Mouse (Mus musculus) bone marrow, adult 2 months (tissue): ENCODE results near the gene Kars. TPM values are rescaled to one million over a fixed set of nuclear protein-coding genes. Genes with fewer than 3 reads are reported as not detected.

ENCODE experiments used
- H3K27ac ChIP-seq: fragments of 200-500 bp; 2 replicates; pipeline ENCODE4 v1.5.1; 2012; ENCODE audit warnings: low read depth, mild to moderate bottlenecking, control low read depth, inconsistent platforms, low read length; ENCODE audit not compliant: control insufficient read depth, poor library complexity, insufficient read depth
- H3K4me1 ChIP-seq: fragments of 200-500 bp; 2 replicates; pipeline ENCODE4 v1.6.1; 2011; ENCODE audit warnings: low read length; ENCODE audit not compliant: control insufficient read depth, insufficient read depth
- H3K4me3 ChIP-seq: fragments of 200-500 bp; replicated peaks from 2 replicates; pipeline ENCODE3; 2011; ENCODE audit warnings: mild to moderate bottlenecking, low read depth, low read length, control low read depth; ENCODE audit not compliant: control insufficient read depth
- CTCF ChIP-seq: fragments of 200-500 bp; IDR thresholded peaks from 2 replicates; pipeline ENCODE4 v1.5.1; 2011; ENCODE audit warnings: low read length, control low read depth; ENCODE audit not compliant: control insufficient read depth, insufficient read depth
- POLR2A ChIP-seq: fragments of 200-500 bp; IDR thresholded peaks from 2 replicates; pipeline ENCODE4 v1.6.1; 2011; ENCODE audit warnings: low read depth, mild to moderate bottlenecking, control low read depth, low read length, borderline replicate concordance; ENCODE audit not compliant: control insufficient read depth
- WGBS: fragments of 180-500 bp; shearing (Covaris S2); methylation state at CpG from one replicate; pipeline ENCODE4 v1.1.7; 2018; 5-methylcytosine and 5-hydroxymethylcytosine counted together
- polyA plus RNA-seq: library from polyadenylated mRNA; stranded (reverse); fragments of >200 nt; gene quantifications from 2 replicates; pipeline ENCODE4 v1.2.4, GENCODE M21; 2011; ENCODE audit warnings: low replicate concordance; ENCODE audit not compliant: missing spikeins, insufficient read depth, insufficient read length

Gene Kars
- polyA plus RNA-seq = 33.7 and 50.7 TPM in 2 replicates

DNA sequence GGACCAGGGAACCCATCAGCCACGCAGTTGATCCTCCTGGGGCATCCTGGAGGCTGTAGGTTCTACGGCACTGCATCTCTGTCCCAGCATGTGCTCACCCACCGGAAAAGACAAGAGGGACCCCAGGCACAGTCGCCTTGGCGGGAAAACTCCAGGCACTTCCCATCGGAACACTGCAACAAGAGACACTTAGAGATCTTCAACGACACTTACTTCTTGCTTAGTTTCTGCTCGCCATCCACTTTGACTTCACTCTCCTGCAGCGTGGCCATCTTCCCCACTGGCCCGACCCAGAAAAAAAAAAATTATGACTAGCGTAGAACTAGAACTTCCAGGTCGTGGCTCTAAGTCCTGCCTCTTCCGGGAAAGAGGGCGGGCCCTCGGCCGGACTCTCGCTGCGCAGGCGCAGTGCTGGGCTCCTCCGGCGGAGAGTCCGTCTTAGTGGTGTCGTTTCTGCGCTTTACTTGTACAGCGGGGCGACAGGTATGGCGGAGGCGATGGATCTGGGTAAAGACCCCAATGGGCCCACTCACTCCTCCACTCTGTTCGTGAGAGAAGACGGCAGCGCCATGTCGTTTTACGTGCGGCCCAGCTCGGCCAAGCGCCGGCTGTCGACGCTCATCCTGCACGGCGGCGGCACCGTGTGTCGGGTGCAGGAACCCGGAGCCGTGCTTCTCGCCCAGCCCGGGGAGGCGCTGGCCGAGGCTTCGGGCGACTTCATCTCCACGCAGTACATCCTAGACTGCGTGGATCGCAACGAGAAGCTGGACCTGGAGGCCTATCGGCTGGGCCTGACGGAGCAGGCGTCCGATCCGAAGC, at the start of gene Kars, which contains the start of gene Terf2ip:
Kars (minus strand) TSS at position 327 of the 819 bp plus-strand sequence.
Terf2ip (plus strand) TSS at position 402 of the 819 bp plus-strand sequence.
- Histone ChIP-seq H3K4me3 (peak within 1 kb of the TSS; percentile 85), H3K27ac (peak within 1 kb of the TSS; percentile 54), H3K4me1 (no peaks in the 10 kb centered on the region)
- TF ChIP-seq CTCF (no peak), POLR2A (peak; percentile 72)
- whole genome bisulfite sequencing = under 1% methylated on average over 61 of the region's 61 CpGs

DNA sequence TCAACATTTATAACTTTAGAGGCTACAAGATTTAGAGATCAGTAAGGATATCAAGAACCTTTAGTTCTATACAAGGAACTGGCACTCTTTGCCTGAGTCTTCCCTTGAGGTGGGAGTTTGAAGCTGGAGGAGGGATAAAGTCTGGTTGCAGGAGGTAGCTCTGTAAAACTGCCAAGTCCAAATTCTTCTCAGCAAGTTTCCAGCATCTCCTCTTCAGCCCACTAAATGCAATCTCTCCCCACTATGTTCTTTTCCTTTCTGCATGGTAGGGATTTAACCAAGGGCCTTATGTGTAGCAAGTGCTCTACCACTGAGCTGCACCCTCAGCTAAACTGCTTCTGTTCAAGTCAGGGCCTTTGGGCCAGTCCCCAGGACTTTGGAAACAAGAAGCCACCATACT, 43.3 kb upstream of the Kars start:
- no peak overlapping the region for H3K27ac ChIP-seq
- no peaks in the 10 kb centered on the region for H3K4me1 ChIP-seq
- H3K4me3 ChIP-seq = no peak overlapping the region
- TF ChIP-seq POLR2A = no peak
- no peak for TF ChIP-seq CTCF

DNA sequence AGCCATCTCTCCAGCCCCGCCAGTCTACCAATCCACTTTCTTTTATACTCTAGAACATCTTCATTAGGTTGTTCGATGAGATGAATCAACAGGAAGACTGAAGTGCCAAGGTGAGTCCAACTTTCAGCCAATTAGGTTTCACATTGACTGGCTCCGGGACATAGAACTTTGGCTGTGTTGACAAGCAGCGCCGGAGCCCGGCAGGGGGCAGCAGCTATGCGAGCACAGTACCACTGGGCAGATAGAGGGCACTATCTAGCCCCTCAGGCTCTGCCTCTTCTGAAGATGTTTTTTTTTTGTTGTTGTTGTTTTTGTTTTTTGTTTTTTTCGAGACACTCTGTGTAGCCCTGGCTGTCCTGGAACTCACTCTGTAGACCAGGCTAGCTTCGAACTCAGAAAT, 40.4 kb upstream of the Kars start:
- no peak for TF ChIP-seq CTCF
- no peak overlapping the region for H3K27ac ChIP-seq
- H3K4me3 ChIP-seq = no peak overlapping the region
- WGBS = 69% methylated on average over 9 of the region's 9 CpGs
- H3K4me1 ChIP-seq = no peaks in the 10 kb centered on the region

DNA sequence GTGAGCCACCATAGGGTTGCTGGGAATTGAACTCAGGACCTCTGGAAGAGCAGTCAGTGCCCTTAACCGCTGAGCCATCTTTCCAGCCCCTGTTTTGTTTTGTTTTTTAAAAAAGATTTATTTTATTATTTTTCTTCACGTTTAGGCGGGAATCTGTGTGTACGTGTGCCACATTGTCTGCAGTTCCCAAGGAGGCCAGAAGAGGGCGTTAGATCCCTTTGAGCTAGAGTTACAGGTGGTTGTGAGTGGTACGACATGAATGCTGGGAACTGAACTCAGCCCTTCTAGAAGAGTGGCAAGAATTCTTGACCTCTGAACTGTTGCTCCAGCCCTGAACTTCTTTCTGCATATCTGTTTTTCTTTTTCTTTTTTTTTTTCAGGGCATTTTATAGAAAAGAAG, 38.9 kb upstream of the Kars start:
- Histone ChIP-seq H3K4me1 (no peaks in the 10 kb centered on the region), H3K4me3 (no peak overlapping the region), H3K27ac (no peak overlapping the region)
- 69% methylated on average over 6 of the region's 6 CpGs for WGBS
- TF ChIP-seq CTCF (no peak), POLR2A (no peak)

DNA sequence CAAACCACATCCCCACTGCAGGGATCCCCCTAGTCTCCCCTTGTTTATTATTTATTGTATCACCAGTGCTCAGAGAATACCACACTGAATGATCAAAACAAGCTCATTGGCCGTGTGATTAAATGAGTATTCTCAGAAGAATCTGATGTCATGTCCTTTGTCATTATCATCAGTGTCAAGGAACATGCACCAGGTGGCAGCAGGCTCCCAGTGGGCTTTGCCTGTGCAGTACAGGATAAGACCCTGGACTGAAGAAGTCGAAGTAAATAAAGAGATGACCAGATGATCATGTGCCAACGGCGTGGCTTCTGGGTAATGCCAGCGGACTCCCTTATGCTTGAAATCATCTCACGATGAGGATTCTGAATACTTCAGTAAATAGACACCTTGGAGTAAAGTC, 37.2 kb upstream of the Kars start:
- TF ChIP-seq POLR2A (no peak), CTCF (no peak)
- no peak overlapping the region for H3K27ac ChIP-seq
- 69% methylated on average over 6 of the region's 6 CpGs for WGBS
- no peaks in the 10 kb centered on the region for H3K4me1 ChIP-seq
- H3K4me3 ChIP-seq = no peak overlapping the region

DNA sequence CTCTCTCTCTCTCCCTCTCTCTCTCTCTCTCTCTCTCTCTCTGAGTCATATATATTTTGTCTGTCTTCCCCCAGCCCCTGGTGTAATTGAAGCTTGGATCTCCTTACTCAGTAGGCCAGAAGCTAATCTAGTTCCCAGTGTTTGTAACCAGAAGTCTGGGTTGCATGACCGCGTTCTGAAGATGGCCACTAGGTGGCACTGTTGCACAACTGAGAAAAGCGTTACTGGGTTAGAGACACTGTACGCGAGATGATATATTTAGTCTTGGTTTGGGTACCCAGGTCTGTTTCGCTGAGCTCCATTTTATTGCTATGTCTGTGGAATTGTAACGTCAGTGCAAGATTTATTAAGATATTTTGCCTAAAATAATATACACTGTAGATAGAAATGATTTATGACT, 34.8 kb upstream of the Kars start:
- Histone ChIP-seq H3K4me1 (no peaks in the 10 kb centered on the region), H3K27ac (no peak overlapping the region), H3K4me3 (no peak overlapping the region)
- TF ChIP-seq POLR2A (no peak), CTCF (peak; percentile 85)
- WGBS = 3% methylated on average over 7 of the region's 7 CpGs

DNA sequence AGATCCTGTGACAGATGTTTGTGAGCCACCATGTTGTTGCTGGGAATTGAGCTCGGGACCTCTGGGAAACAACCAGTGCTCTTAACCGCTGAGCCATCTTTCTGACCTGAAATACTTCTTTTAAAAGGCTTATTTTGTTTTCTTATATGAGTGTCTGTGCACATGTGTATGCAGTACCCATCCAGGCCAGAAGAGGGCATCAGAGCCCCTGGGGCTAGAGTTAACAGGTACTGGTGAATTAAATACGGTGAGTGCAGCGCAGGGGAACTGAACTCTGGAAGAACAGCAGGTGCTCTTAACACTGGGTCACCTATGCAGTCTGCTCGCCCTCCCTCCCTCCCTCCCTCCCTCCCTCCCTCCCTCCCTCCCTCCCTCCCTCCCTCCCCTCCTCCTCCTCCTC, 34.1 kb upstream of the Kars start:
- 71% methylated on average over 5 of the region's 5 CpGs for WGBS
- Histone ChIP-seq H3K4me3 (no peak overlapping the region), H3K4me1 (no peaks in the 10 kb centered on the region), H3K27ac (no peak overlapping the region)
- no peak for TF ChIP-seq POLR2A
- 0 out of 2 replicates have a peak, but pooled peaks have one; percentile 19 for TF ChIP-seq CTCF

DNA sequence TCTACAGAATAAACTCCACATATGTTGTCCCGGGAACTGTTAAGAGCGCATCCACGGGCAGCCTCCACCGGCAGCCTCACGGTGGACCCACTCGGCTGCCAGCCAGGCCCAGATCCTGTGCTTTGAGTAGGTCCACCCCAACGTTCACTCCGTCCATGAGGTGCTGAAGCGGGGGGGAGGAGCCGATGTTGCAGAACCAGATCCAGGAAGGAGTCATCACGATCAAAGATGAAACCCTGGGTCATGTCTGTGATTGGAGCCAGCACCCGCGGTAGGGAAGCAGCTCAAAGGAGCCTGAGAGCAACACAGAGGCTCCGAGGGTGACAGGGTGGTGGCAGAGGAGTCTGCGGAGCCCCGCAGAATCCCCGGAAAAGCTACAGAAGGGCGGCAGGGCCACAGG, 26.4 kb upstream of the Kars start:
- WGBS = 80% methylated on average over 18 of the region's 18 CpGs
- Histone ChIP-seq H3K4me3 (no peak overlapping the region), H3K4me1 (no peaks in the 10 kb centered on the region), H3K27ac (no peak overlapping the region)
- TF ChIP-seq POLR2A = no peak
- no peak for TF ChIP-seq CTCF
